Mouse (Mus musculus) MN1 (cell line): ENCODE measurements at regions not wholly inside any gene's neighbourhood (a gene's known extent, or its start where the extent isn't known, plus 50 kb on each side); places are given as distances from the start of the nearest gene placed in this dataset.

ENCODE experiments used
- DNase-seq: peaks from one replicate; pipeline ENCODE4 v3.0.0-alpha.2; 2016; ENCODE audit warnings: low spot score

DNA sequence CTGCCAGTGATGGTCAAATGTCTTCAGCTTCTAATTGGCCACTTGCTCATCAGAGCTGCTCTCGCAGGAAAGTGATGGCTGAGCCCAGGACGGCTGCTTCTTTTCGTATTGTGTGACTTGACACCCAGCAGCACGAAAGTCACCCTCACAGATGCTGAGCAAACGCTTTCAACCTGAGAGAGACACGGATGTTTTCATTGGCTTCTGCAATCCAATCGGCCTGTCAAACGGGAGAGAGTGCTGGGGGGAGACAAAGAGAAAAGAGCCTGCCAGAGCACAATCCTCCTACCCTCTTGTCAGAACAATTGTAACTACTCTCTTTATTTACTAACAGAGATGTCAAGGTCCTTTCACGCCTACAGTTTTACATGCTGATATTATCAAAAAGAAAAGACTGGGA is 289.9 kb downstream of the Nsun3 start:
- DNase-seq, result no peak

DNA sequence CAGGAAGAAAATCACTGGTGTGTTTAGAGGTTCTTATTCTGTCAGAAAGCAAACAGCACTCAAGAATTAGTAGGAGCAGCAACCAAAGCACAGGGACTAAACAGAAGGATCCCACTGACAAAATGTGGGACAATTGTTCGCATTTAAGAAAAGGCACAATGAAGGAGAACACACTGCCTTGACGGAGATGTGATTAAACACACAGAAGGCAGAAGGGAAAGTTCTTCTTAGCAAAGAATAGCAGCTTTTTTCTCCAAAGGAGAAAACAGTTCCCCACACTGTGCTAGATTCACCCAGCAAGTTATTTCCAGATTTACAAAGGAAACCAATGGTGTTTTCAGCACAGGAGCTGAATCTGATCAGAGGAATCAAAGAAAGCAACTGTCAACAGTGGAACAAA is 316.5 kb downstream of the Nsun3 start:
- no peak for DNase-seq

DNA sequence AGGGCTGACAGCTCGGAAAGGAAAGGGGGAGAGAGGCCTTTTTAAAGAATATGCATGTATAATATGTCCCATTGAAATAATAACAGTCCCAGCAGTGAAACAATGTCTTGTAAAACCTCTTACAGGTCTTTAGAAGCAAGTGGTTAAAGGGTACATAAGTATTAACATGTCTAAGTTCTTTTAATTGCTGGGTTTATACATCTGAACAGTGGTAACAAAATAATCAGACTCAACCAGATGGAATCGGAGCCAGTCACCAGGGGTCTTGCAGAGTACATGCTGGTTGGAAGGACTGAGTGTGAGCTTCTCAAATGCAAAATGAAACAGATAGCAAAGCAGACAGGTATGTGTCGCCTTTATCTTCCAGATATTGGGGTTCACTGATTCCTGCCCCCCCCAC is 317.3 kb downstream of the Nsun3 start:
- no peak for DNase-seq

DNA sequence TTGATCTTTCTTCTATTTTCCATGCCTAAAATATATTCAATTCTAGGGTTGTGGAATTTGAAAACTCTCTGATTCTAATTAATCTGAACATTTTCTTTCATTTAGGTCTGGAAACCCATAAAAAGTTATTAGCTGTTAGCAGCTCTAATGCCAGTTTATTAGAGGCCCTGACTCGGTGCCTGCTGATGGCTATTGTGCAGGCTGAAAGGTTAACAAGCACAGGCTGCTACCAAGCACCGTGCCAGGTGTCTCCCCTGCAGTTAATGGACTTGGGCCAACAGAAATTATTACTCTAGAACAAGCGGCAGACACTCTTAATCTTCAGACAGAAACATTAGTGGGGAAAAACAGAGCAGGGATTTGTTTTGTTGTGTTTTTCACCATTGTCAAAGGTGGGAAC is 317.8 kb downstream of the Nsun3 start:
- DNase-seq, result no peak

DNA sequence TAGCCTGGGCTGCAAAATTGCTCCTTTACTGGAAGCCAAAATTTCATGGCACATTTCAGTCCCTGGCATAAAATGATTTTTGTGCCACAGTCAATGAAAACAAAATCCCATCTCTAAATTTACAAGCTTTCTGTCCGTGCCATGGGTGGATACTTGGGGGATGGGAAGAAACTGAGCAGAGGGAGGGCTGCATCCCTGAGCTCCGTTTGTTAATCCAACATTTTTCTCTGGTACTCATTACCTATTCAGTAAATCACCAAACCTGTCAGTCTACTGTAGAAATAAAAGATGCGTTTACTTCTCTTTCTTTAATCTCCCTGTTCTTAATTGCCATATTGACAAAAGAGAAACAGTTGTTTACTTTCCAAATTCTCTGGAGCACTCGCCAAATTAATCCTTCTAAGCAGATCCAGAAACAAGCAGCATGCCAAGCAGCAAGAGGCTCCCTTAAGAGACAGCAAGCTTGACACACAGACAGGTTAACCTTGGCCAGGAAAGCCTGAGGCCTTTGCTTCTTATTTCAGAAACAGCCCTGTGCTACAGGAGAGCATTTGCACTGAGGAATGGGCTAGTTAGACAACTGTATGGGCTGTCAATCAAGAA is 326.6 kb downstream of the Nsun3 start:
- no peak for DNase-seq

DNA sequence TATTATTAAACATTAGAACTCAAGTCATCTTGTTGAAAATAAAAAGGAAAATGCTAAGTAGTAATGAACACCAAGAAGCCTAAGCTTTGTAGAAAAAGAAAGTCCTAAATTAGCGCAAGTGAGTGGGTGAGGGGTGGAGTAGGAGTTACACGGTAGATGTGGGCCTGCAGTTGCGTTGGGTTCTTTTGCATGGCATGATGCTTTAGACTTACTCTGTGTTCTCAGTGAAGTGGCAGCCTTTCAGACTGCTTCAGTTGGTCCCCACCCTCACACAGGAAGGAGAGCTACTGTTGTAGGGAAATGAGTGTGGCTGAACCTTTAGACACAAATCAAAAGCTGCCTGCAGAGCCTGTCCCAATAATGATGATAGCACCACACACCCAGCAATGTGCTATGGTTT is 336.9 kb downstream of the Nsun3 start:
- no peak for DNase-seq

DNA sequence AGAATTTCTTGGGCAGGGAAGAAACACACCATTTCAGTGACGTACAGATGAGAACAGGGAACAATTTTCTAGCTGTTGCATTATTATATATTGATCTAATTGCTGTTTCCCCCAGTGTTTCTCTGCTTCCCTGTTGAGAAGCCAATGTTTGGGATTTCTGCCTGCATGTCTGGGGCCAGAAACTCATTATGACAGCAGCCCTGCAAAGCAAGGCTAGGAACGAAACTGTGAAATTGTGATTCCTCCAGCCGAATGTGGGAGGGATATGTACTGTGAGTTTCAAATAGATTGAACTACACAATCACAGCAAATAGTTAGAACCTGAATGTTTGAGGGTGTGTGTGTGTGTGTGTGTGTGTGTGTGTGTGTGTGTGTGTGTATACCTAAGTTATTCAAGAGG is 339.2 kb downstream of the Nsun3 start:
- no peak for DNase-seq

DNA sequence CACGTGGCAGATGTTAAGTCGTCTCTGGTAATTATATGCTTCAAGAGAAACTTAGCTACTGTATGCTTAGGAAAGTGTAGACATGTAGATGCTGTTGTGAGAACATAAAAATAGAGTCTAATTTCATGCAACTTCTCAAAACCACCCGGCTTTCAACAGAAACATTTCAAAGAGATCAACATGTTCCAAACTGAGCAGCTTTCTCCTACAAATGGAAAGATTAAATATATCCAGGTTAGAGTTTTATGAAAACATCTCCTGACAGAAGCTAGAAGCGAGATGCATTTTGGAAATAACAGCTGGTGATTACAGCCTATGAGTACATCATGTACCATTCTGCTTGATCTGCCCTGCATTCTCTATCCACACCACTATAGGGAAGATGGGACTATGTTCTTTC is 345.4 kb downstream of the Nsun3 start:
- DNase-seq, result no peak

DNA sequence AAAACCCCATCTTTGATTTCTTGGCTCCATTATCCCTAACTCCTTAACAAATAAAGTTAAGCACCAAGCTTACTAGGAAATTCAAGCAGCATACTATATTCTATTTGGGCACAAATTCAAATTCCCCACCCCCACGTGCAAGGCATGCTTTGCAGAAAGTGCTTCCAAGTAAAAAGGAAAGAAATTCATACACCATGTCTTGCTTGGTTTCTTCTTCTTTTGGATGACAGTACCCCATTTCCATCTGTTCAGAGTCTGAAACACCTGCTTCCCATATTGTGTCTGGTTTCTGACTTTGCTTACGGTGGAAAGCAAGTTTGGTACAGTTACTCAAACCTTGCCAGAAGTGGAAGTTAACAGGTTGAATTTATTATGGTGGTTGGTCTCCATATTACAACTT is 353.5 kb downstream of the Nsun3 start:
- no peak for DNase-seq

DNA sequence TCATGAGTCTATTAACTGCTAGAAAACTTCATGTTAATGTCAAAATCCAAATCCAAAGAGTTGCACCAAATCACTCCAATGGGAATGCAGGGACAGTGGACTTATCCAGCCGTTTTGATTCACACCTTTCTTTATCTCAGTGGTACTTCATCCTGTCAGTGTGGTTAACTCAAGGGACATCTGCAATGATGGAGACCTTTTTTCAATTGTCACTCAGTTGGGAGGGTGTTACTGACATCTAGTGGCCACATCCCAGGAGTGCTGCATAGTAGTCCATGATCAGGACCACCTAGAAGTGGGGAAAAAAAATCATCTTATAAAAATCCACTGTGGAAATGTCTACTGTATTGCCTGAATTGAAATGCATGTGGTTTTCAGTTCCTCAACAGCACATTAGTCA is 372.1 kb downstream of the Nsun3 start:
- DNase-seq, result no peak

DNA sequence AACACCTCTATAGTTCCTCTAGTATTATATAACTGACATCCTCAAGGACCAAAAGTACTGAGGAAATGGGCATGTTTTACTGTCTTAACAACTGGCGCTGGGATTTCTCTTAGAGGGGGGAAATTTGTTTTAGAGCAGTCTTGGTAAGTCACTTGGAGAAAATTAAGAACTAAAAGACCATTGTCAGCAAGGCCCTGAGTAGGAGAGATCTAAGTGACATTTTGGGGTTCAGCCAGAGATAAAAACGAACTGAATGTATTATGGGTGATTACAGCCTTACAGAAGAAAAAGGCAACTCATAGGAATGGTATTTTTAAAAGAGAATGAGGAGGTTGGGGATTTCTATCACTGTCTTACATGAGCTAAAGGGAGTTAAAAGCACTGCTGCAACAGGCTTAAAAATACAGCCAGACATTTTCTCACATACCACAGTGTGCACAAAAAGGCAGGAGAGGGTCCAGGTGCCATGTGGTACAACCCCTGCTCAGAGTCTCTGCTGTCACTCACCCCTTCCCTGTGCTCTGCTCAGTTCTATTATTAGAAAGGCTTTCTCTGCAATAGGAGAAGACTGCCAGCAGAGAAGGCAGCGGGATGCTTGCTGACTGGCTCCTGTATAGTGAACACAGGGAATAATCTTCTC is 379.0 kb downstream of the Nsun3 start:
- no peak for DNase-seq

DNA sequence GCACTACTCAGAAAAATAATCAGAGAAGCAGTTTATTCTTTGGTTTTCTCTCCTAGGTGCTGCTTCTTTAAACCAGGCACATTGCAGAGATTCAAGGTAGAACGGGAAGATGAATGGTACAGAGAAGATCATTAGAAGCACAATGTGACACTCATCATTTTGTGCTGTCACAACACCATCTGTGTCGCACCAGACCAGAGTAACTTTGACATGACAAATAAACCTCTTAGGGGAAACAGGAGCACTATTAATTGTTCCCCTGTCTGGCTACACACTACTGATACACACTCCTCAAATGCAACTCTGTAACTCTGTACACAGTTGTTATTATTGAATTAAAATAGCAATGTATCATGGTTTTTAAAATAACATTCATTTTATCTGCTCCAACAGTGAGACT is 380.2 kb downstream of the Nsun3 start:
- DNase-seq, result no peak

DNA sequence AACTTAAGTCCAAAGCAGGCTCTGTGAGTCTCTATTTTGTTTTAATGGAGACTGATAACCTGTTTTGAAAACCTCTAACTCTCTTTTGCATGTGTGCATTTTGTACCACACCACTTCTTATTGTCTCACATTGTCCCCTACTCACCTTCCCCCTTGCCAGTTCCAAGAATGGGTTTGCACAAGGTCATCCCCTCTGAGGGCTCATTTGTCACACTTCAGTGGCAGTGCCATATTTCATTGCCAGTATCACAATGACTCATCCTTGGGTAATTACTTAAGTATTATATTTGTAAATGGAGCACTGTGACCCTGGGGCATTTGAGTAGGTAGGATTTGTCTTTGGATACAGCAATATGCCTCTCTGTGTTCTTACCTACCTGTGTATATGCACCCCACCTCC is 429.3 kb downstream of the Nsun3 start:
- DNase-seq, result no peak

DNA sequence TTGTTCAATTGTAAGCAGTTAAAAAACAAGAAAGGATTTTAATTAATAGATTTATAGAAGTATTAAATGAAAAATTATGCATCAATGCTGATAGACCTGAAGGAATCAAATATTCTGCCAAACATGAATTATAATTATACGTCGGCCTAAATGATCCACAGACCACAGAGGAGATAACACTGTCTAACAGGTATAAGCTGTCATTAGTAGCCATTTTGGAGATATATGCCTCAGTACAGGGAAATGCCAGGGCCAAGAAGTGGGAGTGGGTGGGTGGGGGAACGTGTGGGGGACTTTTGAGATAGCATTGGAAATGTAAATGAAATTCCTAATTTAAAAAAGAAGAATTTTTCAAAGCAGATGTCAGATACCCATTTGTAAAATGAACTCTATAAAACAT is 430.3 kb downstream of the Nsun3 start:
- DNase-seq, result no peak

DNA sequence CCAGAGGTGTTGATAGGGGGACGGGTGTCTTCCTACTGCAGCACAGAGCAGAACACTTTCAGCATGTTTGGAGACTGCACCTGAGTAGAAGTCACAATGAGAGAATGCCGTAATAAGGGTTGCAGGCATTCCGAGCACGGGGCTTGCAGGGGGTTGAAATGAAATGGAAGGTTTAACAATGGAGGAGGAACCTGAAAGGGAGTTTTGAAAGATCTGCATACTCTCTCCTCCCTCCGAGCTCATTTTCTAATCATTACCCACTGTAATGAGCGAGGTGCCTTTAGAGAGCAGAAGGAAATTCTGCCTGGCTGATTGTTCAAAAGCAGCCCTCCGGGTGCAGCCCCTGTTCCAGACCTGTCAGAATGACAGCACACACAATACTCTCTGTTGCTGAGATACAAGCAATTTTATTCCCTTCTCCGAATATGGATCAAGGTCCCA is 430.8 kb downstream of the Nsun3 start:
- no peak for DNase-seq

DNA sequence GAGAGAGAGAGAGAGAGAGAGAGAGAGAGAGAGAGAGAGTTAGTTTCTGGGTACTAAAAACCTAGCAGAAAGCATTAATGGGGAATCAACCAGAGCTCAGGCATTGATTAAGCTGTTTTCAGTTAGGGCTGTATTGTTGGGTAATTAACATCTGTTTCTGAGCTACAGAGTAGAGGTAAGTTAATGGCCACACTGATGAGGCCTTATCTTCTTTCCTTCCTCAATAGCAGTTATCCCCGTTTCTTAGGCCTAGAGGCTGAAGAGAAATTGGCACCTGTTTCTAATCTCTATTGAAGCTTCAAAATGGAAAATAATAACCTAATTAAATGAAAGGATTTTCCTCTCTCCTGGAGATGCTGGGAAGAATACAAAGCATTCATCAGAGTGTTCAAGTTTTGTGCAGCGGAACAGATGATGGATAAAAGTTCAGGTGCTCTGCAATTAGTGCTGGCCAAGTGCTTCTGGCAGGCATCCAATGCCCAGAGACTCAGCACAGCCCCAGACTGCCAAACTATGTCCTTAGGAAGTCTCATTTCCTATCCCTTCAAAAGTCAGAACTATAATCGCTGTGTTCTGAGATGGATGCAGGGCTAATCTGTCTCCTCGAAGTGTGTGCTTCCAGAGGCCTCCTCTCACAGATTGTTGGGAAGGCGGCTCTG is 459.1 kb downstream of the Nsun3 start:
- DNase-seq, result no peak

DNA sequence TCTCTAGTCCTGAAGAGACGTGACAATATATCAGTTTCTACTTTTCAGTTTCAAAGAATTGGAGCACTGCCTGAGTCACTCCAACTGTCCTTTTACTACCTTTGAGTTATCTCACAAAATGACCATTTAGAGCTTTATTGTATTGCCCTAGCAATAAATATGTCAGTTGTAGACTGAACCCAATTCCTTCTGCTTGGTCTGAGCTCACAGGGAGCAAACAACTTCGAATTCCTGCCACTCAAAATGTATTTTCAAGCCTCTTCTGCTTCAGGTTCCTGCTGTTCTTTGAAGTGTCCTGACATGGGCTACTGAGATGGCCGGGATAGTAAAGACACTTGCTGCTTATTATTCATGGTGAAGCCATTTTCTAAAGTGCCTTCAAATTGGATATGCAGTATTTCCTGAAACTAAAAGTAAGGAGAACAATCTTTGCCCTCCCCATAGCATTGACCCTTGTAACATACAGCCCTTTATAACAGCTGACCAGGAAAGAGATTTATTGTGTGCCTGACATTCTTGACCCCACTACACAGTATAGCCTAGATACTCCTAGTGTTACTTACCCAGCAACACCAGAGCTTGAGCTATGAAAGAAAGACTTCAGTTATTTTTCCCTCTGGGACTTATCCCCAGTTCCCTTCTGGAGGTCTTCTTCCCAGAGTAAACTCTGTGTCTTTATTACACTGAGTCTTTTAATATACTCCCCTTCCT is 460.9 kb downstream of the Nsun3 start:
- DNase-seq, result no peak

DNA sequence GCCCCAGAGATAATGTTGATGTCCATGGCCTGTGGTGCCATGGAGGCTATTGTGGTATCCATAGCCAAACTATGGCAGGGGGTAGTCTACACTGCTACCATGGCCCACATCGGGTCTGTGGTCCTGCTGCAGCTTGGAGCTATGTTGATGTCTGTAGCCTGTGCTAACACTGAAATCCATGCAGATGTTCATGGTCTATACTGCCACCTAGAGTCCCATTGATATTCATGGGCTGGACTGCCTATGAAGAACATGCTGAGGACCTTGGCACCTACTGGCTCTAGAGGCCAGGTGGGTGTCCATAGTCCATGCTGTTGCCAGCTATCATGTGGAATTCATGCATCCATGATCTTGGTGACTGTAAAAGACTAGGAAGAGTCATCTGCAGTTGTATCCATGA is 463.8 kb downstream of the Nsun3 start:
- no peak for DNase-seq

DNA sequence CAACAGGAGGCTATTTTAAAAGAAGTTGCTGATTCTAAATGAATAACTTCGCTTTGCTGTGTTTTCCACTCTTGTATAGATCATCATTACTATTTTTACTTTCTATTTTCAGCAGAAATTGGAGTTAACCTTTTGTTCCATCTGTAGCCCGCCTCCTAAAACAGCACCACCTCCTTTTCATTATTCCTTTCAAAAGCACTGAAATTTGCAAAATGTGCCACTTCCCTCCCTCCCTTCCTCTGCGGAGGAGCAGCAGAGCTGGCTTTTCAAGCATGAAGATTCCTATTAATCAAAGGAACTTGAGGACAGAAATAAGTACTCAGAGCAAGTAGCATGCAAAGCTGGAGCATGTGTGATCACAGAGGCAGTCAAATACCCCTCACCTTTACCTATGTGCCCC is 497.7 kb downstream of the Nsun3 start:
- DNase-seq, result no peak
